Mouse (Mus musculus) limb, embryonic 13.5 days (tissue): ENCODE data around the gene Btg4. TPM values are rescaled to one million over a fixed set of nuclear protein-coding genes. Genes with fewer than 3 reads are reported as not detected.
A peak's percentile ranks its signal among the peaks of the same experiment; 100 is the strongest.
"Not testable (repeated sequence)": the region's sequence is repeated elsewhere in the genome, so short reads cannot be mapped to it uniquely, and the experiment has no call there.

Source experiments
- ATAC-seq: fragments of 200-750 bp; cut with Nextera tagmentation; 2 replicates; pipeline ENCODE4 v1.8.0; 2017; ENCODE audit warnings: low read depth, moderate number of reproducible peaks, moderate TSS enrichment; ENCODE audit not compliant: low FRiP score
- H3K27ac ChIP-seq: fragments of 300-500 bp; sonication (generic); 2 replicates; pipeline ENCODE4 v1.5.1; 2015; ENCODE audit warnings: inconsistent platforms, mild to moderate bottlenecking, moderate library complexity
- H3K27me3 ChIP-seq: fragments of 300-500 bp; sonication (generic); 2 replicates; pipeline ENCODE4 v1.6.1; 2015; ENCODE audit warnings: mild to moderate bottlenecking, inconsistent platforms
- H3K36me3 ChIP-seq: fragments of 300-500 bp; sonication (generic); 2 replicates; pipeline ENCODE4 v1.6.1; 2015; ENCODE audit warnings: inconsistent platforms, mild to moderate bottlenecking, moderate library complexity
- H3K4me1 ChIP-seq: fragments of 300-500 bp; sonication (generic); 2 replicates; pipeline ENCODE4 v1.6.1; 2015; ENCODE audit warnings: inconsistent platforms
- H3K4me2 ChIP-seq: fragments of 300-500 bp; sonication (generic); replicated peaks from 2 replicates; pipeline ENCODE4 v1.6.1; 2015; ENCODE audit warnings: inconsistent platforms, mild to moderate bottlenecking, moderate library complexity
- H3K4me3 ChIP-seq: fragments of 300-500 bp; sonication (generic); 2 replicates; pipeline ENCODE4 v1.5.1; 2015; ENCODE audit warnings: moderate library complexity, mild to moderate bottlenecking, inconsistent platforms
- H3K9ac ChIP-seq: fragments of 300-500 bp; sonication (generic); 2 replicates; pipeline ENCODE4 v1.6.1; 2015; ENCODE audit warnings: mild to moderate bottlenecking, inconsistent platforms
- H3K9me3 ChIP-seq: fragments of 300-500 bp; sonication (generic); 2 replicates; pipeline ENCODE4 v1.6.1; 2016; ENCODE audit warnings: inconsistent platforms
- WGBS: fragments of 180-500 bp; shearing (Covaris S2); methylation state at CpG from one replicate; pipeline ENCODE4 v1.1.7; 2015; 5-methylcytosine and 5-hydroxymethylcytosine counted together
- polyA plus RNA-seq: library from polyadenylated mRNA; unstranded; fragments of >200 nt; fragmentation: Nextera tagmentation; extraction: Ambion mirVana; gene quantifications from 2 replicates; pipeline ENCODE4 v1.2.1, GENCODE M21; 2015

The Btg4 gene
- polyA plus RNA-seq, 1 experiment from 2014 or later: not detected

- Histone ChIP-seq H3K4me2 (peak within 1 kb of the TSS; percentile 100), H3K9me3 (no peaks in the 10 kb centered on the region), H3K27ac (no peak within 1 kb of the TSS), H3K36me3 (no peaks in the 10 kb centered on the region), H3K4me1 (peaks cover 13% of the 10 kb centered on the region), H3K9ac (0 out of 2 replicates have a peak within 1 kb of the TSS, but pooled peaks have one; percentile 36), H3K4me3 (peak within 1 kb of the TSS; percentile 61), H3K27me3 (peaks cover 30% of the 10 kb centered on the region)
- ATAC-seq: peak; percentile 54; the same call in 1 of the 2 replicates
- 4% methylated on average over 27 of the region's 27 CpGs for WGBS
Observed at GRCm38 (mm10) chr9:51101756-51102425, 41.2 kb downstream of the Btg4 start, which contains the start of gene 4833427G06Rik. 4833427G06Rik (minus strand) TSS chr9:51102078.

GRCm38 (mm10) chr9:51102963-51103807 is 42.5 kb downstream of the Btg4 start:
- peaks cover 13% of the 10 kb centered on the region for H3K4me1 ChIP-seq
- H3K4me3 ChIP-seq: peak overlapping the region; percentile 61
- ATAC-seq: peak; percentile 40; the same call in 1 of the 2 replicates
- peaks cover 30% of the 10 kb centered on the region for H3K27me3 ChIP-seq
- no peaks in the 10 kb centered on the region for H3K9me3 ChIP-seq
- peak overlapping the region; percentile 78 for H3K9ac ChIP-seq
- under 1% methylated on average over 44 of the region's 44 CpGs for WGBS
- no peaks in the 10 kb centered on the region for H3K36me3 ChIP-seq
- H3K27ac ChIP-seq: no peak overlapping the region
- H3K4me2 ChIP-seq: peak overlapping the region; percentile 100

- peaks cover 30% of the 10 kb centered on the region for H3K27me3 ChIP-seq
- H3K9me3 ChIP-seq: no peaks in the 10 kb centered on the region
- peak overlapping the region; percentile 61 for H3K4me3 ChIP-seq
- H3K36me3 ChIP-seq: no peaks in the 10 kb centered on the region
- WGBS: 12% methylated on average over 30 of the region's 30 CpGs
- ATAC-seq: no peak
- H3K9ac ChIP-seq: peak overlapping the region; percentile 78
- no peak overlapping the region for H3K27ac ChIP-seq
- H3K4me2 ChIP-seq: peak overlapping the region; percentile 100
- H3K4me1 ChIP-seq: peaks cover 13% of the 10 kb centered on the region
Observed at GRCm38 (mm10) chr9:51103808-51104514, 43.3 kb downstream of the Btg4 start.

- 72% methylated on average over 2 of the region's 2 CpGs for WGBS
- H3K4me1 ChIP-seq: peaks cover 13% of the 10 kb centered on the region
- no peak overlapping the region for H3K9ac ChIP-seq
- H3K27me3 ChIP-seq: peaks cover 23% of the 10 kb centered on the region
- no peak overlapping the region for H3K4me3 ChIP-seq
- no peak overlapping the region for H3K27ac ChIP-seq
- no peaks in the 10 kb centered on the region for H3K36me3 ChIP-seq
- H3K4me2 ChIP-seq: no peak overlapping the region
- no peaks in the 10 kb centered on the region for H3K9me3 ChIP-seq
- no peak for ATAC-seq
Observed at GRCm38 (mm10) chr9:51105751-51106150, 45.0 kb downstream of the Btg4 start.

- WGBS: 82% methylated on average over 4 of the region's 4 CpGs
- no peak for ATAC-seq
- no peaks in the 10 kb centered on the region for H3K9me3 ChIP-seq
- no peak overlapping the region for H3K4me2 ChIP-seq
- no peaks in the 10 kb centered on the region for H3K36me3 ChIP-seq
- peaks cover 4% of the 10 kb centered on the region; the same call in 1 of the 2 replicates for H3K27me3 ChIP-seq
- no peak overlapping the region for H3K9ac ChIP-seq
- H3K4me3 ChIP-seq: no peak overlapping the region
- no peaks in the 10 kb centered on the region for H3K4me1 ChIP-seq
- H3K27ac ChIP-seq: no peak overlapping the region
Observed at GRCm38 (mm10) chr9:51114767-51115166, 54.1 kb downstream of the Btg4 start.

- no peak overlapping the region for H3K27ac ChIP-seq
- 65% methylated on average over 3 of the region's 3 CpGs for WGBS
- no peak overlapping the region for H3K4me2 ChIP-seq
- H3K4me3 ChIP-seq: no peak overlapping the region
- no peaks in the 10 kb centered on the region for H3K9me3 ChIP-seq
- no peaks in the 10 kb centered on the region for H3K36me3 ChIP-seq
- no peaks in the 10 kb centered on the region for H3K27me3 ChIP-seq
- ATAC-seq: no peak
- no peaks in the 10 kb centered on the region for H3K4me1 ChIP-seq
- no peak overlapping the region for H3K9ac ChIP-seq
Observed at GRCm38 (mm10) chr9:51136985-51137384, 76.3 kb downstream of the Btg4 start.

GRCm38 (mm10) chr9:51137432-51137831 is 76.7 kb downstream of the Btg4 start:
- H3K9ac ChIP-seq: no peak overlapping the region
- 86% methylated on average over 4 of the region's 4 CpGs for WGBS
- no peak overlapping the region for H3K4me2 ChIP-seq
- no peaks in the 10 kb centered on the region for H3K36me3 ChIP-seq
- no peaks in the 10 kb centered on the region for H3K4me1 ChIP-seq
- H3K9me3 ChIP-seq: no peaks in the 10 kb centered on the region
- no peak overlapping the region for H3K27ac ChIP-seq
- ATAC-seq: no peak
- H3K27me3 ChIP-seq: no peaks in the 10 kb centered on the region
- no peak overlapping the region for H3K4me3 ChIP-seq

GRCm38 (mm10) chr9:51137836-51138235 is 77.1 kb downstream of the Btg4 start:
- no peak for ATAC-seq
- Histone ChIP-seq H3K9ac (no peak overlapping the region), H3K4me2 (no peak overlapping the region), H3K36me3 (no peaks in the 10 kb centered on the region), H3K9me3 (no peaks in the 10 kb centered on the region), H3K27me3 (no peaks in the 10 kb centered on the region), H3K4me3 (no peak overlapping the region), H3K27ac (no peak overlapping the region), H3K4me1 (no peaks in the 10 kb centered on the region)
- 77% methylated on average over 1 of the region's 1 CpGs for WGBS

GRCm38 (mm10) chr9:51138301-51138700 is 77.6 kb downstream of the Btg4 start:
- Histone ChIP-seq H3K36me3 (no peaks in the 10 kb centered on the region), H3K9me3 (no peaks in the 10 kb centered on the region), H3K27me3 (no peaks in the 10 kb centered on the region), H3K4me3 (no peak overlapping the region), H3K9ac (no peak overlapping the region), H3K4me1 (no peaks in the 10 kb centered on the region), H3K27ac (no peak overlapping the region), H3K4me2 (no peak overlapping the region)
- 89% methylated on average over 1 of the region's 1 CpGs for WGBS
- ATAC-seq: no peak

GRCm38 (mm10) chr9:51139401-51139800 is 78.7 kb downstream of the Btg4 start:
- WGBS: 75% methylated on average over 1 of the region's 1 CpGs

GRCm38 (mm10) chr9:51140711-51141110 is 80.0 kb downstream of the Btg4 start:
- Histone ChIP-seq H3K9ac (no peak overlapping the region), H3K9me3 (no peaks in the 10 kb centered on the region), H3K4me2 (no peak overlapping the region), H3K36me3 (no peaks in the 10 kb centered on the region), H3K4me3 (no peak overlapping the region), H3K27ac (no peak overlapping the region), H3K4me1 (no peaks in the 10 kb centered on the region), H3K27me3 (no peaks in the 10 kb centered on the region)
- no peak for ATAC-seq
- 92% methylated on average over 3 of the region's 3 CpGs for WGBS

More at GRCm38 (mm10) chr9:51139401-51139800, 78.7 kb downstream of the Btg4 start:
- H3K27ac ChIP-seq, H3K4me1 ChIP-seq, H3K27me3 ChIP-seq, H3K9ac ChIP-seq, H3K4me2 ChIP-seq, H3K9me3 ChIP-seq, H3K36me3 ChIP-seq, H3K4me3 ChIP-seq, ATAC-seq: not testable (repeated sequence)

GRCm38 (mm10) chr9:51143437-51143836 is 82.7 kb downstream of the Btg4 start:
- WGBS: 75% methylated on average over 1 of the region's 1 CpGs
- no peak overlapping the region for H3K27ac ChIP-seq
- ATAC-seq: no peak
- no peak overlapping the region for H3K4me2 ChIP-seq
- H3K36me3 ChIP-seq: no peaks in the 10 kb centered on the region
- no peak overlapping the region for H3K9ac ChIP-seq
- H3K27me3 ChIP-seq: no peaks in the 10 kb centered on the region
- no peaks in the 10 kb centered on the region for H3K9me3 ChIP-seq
- peaks cover 23% of the 10 kb centered on the region for H3K4me1 ChIP-seq
- no peak overlapping the region for H3K4me3 ChIP-seq
